Mouse (Mus musculus) hindbrain, postnatal 0 days (tissue): Measurements from ENCODE around the gene Hecw2. TPM values are rescaled to one million over a fixed set of nuclear protein-coding genes. Genes with fewer than 3 reads are reported as not detected.
A peak's percentile ranks its signal among the peaks of the same experiment; 100 is the strongest.

ENCODE experiments used
- ATAC-seq: fragments of 200-750 bp; cut with Nextera tagmentation; 2 replicates; pipeline ENCODE4 v1.8.0; 2017; ENCODE audit warnings: mild to moderate bottlenecking, moderate TSS enrichment, moderate library complexity
- DNase-seq: peaks from one replicate; pipeline ENCODE4 v3.0.0-alpha.2; 2015; ENCODE audit warnings: low spot score
- H3K27ac ChIP-seq: fragments of 300-500 bp; sonication (generic); 2 replicates; pipeline ENCODE4 v1.5.1; 2014; ENCODE audit warnings: mild to moderate bottlenecking
- H3K27me3 ChIP-seq: fragments of 300-500 bp; sonication (generic); 2 replicates; pipeline ENCODE4 v1.6.1; 2014; ENCODE audit warnings: low read length, mixed read lengths; ENCODE audit not compliant: insufficient read depth
- H3K36me3 ChIP-seq: fragments of 300-500 bp; sonication (generic); 2 replicates; pipeline ENCODE4 v1.6.1; 2014; ENCODE audit warnings: low read length, mixed read lengths; ENCODE audit not compliant: insufficient read depth
- H3K4me1 ChIP-seq: fragments of 300-500 bp; sonication (generic); 2 replicates; pipeline ENCODE4 v1.6.1; 2014; ENCODE audit warnings: antibody characterized with exemption, low read length, mixed read lengths; ENCODE audit not compliant: insufficient read depth
- H3K4me2 ChIP-seq: fragments of 300-500 bp; sonication (generic); 2 replicates; pipeline ENCODE4 v1.6.1; 2014; ENCODE audit warnings: low read depth, mild to moderate bottlenecking, low read length, moderate library complexity, mixed read lengths
- H3K4me3 ChIP-seq: fragments of 300-500 bp; sonication (generic); 2 replicates; pipeline ENCODE4 v1.5.1; 2014; ENCODE audit warnings: low read length
- H3K9ac ChIP-seq: fragments of 300-500 bp; sonication (generic); replicated peaks from 2 replicates; pipeline ENCODE4 v1.6.1; 2014; ENCODE audit warnings: mild to moderate bottlenecking, low read length, moderate library complexity, mixed read lengths
- H3K9me3 ChIP-seq: fragments of 300-500 bp; sonication (generic); 2 replicates; pipeline ENCODE4 v1.6.1; 2016; ENCODE audit warnings: low read length, mixed read lengths
- CTCF ChIP-seq: IDR thresholded peaks from 2 replicates; pipeline ENCODE4 v1.5.1; 2016; ENCODE audit warnings: antibody characterized with exemption, control low read depth, low read depth
- WGBS: fragments of 180-500 bp; shearing (Covaris S2); extraction: QIAGEN DNeasy Blood & Tissue Kit; methylation state at CpG from one replicate; pipeline ENCODE4 v1.1.7; 2014; 5-methylcytosine and 5-hydroxymethylcytosine counted together
- polyA plus RNA-seq: library from polyadenylated mRNA; unstranded; fragments of >200 nt; fragmentation: Nextera tagmentation; extraction: Ambion mirVana; gene quantifications from 2 replicates; pipeline ENCODE4 v1.2.1, GENCODE M21; 2015
- total RNA-seq: library from RNA; depleted of rRNA; stranded (reverse); fragments of >200 nt; gene quantifications from 2 replicates; pipeline ENCODE4 v1.2.3, GENCODE M21; 2014

Gene Hecw2
- total and polyA plus RNA-seq, 2 experiments from 2014 or later: 6.3 to 21.1 TPM

DNA sequence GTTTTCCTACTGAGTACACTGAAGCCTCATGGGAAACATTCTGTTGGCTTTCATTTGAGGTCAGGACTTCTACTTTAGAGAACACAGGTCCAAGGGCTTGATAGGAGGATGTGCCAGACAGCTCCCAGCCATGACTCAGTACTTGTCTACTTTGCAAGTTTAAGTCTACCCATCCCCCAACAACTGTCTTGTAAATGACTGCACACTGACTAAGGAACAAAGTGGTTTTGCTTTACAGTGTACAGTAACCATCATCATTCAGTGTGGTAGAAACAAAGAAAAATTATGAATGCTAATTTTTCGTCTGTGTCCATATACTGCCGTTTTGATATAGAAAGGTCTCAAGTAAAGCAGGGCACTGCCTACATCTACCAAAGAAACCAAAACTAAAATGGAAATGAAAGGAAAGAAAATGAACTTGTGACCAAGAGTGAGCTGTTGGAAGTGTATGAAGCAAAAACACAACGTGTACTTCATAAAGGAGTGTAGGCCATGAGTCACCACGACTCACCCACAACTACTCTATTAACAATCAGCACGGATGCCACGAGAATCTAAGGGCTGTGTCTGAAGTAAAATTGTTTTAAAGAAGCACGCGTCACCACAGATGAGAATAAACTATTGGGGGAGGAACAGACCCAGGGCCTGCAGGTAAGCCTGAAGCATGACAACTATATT lies 356.6 kb downstream of the Hecw2 start:
- TF ChIP-seq CTCF: no peak

DNA sequence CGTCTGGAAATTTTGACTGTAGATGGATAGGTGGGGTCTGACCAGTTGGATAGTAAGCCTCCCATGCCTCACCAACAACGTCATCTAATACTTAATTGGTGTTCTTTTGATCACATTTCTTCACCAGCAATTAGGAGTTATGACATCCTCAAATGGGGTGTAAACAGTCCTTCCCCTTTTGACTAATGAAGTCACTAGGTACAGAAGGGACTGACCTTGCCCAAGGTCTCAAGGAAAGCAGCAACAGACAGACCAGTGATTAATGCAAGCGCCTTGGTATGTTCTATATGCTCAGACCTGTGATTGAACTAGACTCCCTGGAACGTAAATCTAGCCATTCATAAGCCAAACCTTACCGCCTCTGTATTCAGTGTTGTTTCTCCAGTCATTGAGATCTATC lies 364.7 kb downstream of the Hecw2 start:
- Histone ChIP-seq H3K4me3 (no peak overlapping the region), H3K4me2 (no peak overlapping the region), H3K36me3 (no peaks in the 10 kb centered on the region; the same call in 1 of the 2 replicates), H3K4me1 (no peaks in the 10 kb centered on the region), H3K27me3 (no peaks in the 10 kb centered on the region), H3K9me3 (no peaks in the 10 kb centered on the region), H3K9ac (no peak overlapping the region), H3K27ac (no peak overlapping the region)
- DNase-seq (no peak), ATAC-seq (no peak)
- 90% methylated on average over 5 of the region's 5 CpGs for WGBS
- TF ChIP-seq CTCF: no peak

More for the DNA sequence above, 356.6 kb downstream of the Hecw2 start:
- H3K9me3 ChIP-seq: no peaks in the 10 kb centered on the region
- no peak overlapping the region for H3K4me2 ChIP-seq
- no peaks in the 10 kb centered on the region for H3K27me3 ChIP-seq
- 95% methylated on average over 8 of the region's 8 CpGs for WGBS
- H3K4me1 ChIP-seq: no peaks in the 10 kb centered on the region
- DNase-seq (no peak), ATAC-seq (no peak)
- H3K4me3 ChIP-seq: no peak overlapping the region
- H3K27ac ChIP-seq: no peak overlapping the region
- H3K9ac ChIP-seq: no peak overlapping the region
- no peaks in the 10 kb centered on the region for H3K36me3 ChIP-seq

DNA sequence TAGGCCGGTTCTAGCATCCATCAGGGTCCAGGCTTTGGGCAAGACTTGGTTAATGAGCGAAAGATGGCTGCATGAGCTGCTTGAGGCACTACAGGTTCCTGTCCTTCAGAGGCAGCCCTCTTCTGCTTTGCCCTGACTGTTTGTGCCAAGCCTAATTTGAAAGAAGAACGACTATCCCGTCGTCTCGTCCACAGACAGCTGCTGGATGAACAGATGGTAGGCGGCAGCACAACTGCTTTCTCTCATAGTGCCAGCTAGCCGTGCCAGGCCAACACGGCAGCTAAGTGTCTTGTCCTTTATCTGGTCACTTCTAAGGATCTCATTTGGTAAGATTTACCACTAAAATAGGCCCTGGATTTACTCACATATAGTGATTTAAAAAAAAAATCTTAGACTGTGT lies 365.9 kb downstream of the Hecw2 start:
- ATAC-seq (peak; percentile 89), DNase-seq (peak; percentile 72)
- Histone ChIP-seq H3K4me1 (peaks cover 3% of the 10 kb centered on the region), H3K9ac (no peak overlapping the region), H3K4me3 (no peak overlapping the region), H3K36me3 (no peaks in the 10 kb centered on the region; the same call in 1 of the 2 replicates), H3K27ac (peak overlapping the region; percentile 20; the same call in 1 of the 2 replicates), H3K4me2 (no peak overlapping the region), H3K27me3 (no peaks in the 10 kb centered on the region), H3K9me3 (no peaks in the 10 kb centered on the region)
- no peak for TF ChIP-seq CTCF
- 48% methylated on average over 9 of the region's 9 CpGs for WGBS

GRCm38 (mm10) chr1:53824446-53825337 lies 370.3 kb downstream of the Hecw2 start:
- no peaks in the 10 kb centered on the region for H3K27me3 ChIP-seq
- peaks cover 11% of the 10 kb centered on the region for H3K4me1 ChIP-seq
- peak overlapping the region; percentile 32; the same call in 1 of the 2 replicates for H3K27ac ChIP-seq
- DNase-seq (no peak), ATAC-seq (no peak)
- no peaks in the 10 kb centered on the region for H3K36me3 ChIP-seq
- no peak overlapping the region for H3K4me3 ChIP-seq
- no peaks in the 10 kb centered on the region for H3K9me3 ChIP-seq
- no peak overlapping the region for H3K9ac ChIP-seq
- 73% methylated on average over 9 of the region's 9 CpGs for WGBS
- TF ChIP-seq CTCF: no peak
- no peak overlapping the region for H3K4me2 ChIP-seq

DNA sequence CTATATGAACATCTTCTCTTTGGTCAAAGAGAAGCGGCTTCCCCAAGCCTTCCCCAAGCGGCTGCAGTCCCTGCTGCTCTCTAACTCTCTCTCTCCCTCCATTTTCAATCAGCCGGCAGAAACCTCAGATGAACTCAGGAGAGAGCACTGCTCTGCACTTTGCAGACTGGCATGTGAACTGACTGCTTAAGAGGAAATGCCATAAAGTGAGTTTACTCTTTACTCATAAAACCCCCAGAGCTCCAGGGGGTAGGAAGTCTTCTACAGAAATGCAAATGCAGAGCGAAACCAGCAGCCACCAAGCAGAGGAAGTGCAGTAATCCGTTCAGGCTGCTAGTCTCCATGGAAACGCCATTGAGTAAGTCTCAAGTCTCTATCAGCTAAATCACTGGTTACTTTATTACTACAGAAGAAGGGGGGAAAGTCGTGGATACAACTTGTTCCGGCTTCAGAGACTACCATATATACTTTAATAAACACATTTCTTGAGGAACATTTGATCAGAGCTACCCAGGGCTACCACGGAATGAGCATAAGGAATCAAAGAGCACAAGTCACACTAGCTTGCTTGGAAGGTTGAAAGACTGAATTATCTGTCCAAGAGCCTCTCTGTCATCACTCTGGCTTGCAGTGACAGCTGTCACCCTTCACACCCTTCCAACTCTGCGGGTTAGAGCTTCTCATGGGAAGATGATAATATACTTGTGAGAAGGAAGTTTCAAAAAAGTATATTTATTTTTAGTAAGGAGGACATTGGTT lies 371.1 kb downstream of the Hecw2 start:
- no peak for TF ChIP-seq CTCF
- Histone ChIP-seq H3K4me2 (peak overlapping the region; percentile 39), H3K9ac (0 out of 2 replicates have a peak overlapping the region, but pooled peaks have one; percentile 1), H3K36me3 (no peaks in the 10 kb centered on the region), H3K27me3 (no peaks in the 10 kb centered on the region), H3K4me3 (no peak overlapping the region), H3K4me1 (peaks cover 11% of the 10 kb centered on the region), H3K9me3 (no peaks in the 10 kb centered on the region), H3K27ac (peak overlapping the region; percentile 32)
- WGBS: 3% methylated on average over 10 of the region's 10 CpGs
- DNase-seq: peak; percentile 82
- peak; percentile 94 for ATAC-seq

- Histone ChIP-seq H3K36me3 (no peaks in the 10 kb centered on the region), H3K4me1 (peaks cover 11% of the 10 kb centered on the region), H3K9me3 (no peaks in the 10 kb centered on the region), H3K4me3 (no peak overlapping the region), H3K4me2 (no peak overlapping the region), H3K27me3 (no peaks in the 10 kb centered on the region), H3K9ac (no peak overlapping the region), H3K27ac (no peak overlapping the region)
- no peak for TF ChIP-seq CTCF
- DNase-seq (no peak), ATAC-seq (no peak)
These were observed 373.0 kb downstream of the Hecw2 start for GRCm38 (mm10) chr1:53821983-53822382.
